Mouse (Mus musculus): ENCODE measurements at regions not wholly inside any gene's neighbourhood (a gene's known extent, or its start where the extent isn't known, plus 50 kb on each side); places are given as distances from the start of the nearest gene placed in this dataset.

GRCm38 (mm10) chr2:45519550-45520152, 402.5 kb upstream of the Zeb2 start:
- Histone ChIP-seq H3K4me3 (replicated peaks; ENCODE audit: low read length) (no peak overlapping the region), H3K27ac (ENCODE audit: low read length) (no peak overlapping the region), H3K36me3 (ENCODE audit: control insufficient read depth, insufficient read depth) (no peaks in the 10 kb centered on the region), H3K9ac (replicated peaks; ENCODE audit: low read depth, low read length) (no peak overlapping the region), H3K9me3 (ENCODE audit: control insufficient read depth, low read length) (no peaks in the 10 kb centered on the region), H3K27me3 (replicated peaks; ENCODE audit: control insufficient read depth, insufficient read depth, low read length) (no peaks in the 10 kb centered on the region), H3K4me1 (replicated peaks; ENCODE audit: control insufficient read depth, insufficient read depth, low read length) (no peaks in the 10 kb centered on the region), H3K4me2 (ENCODE audit: low read length) (no peak overlapping the region)
- WGBS, result 46% methylated on average over 4 of the region's 4 CpGs
- no peak for ATAC-seq

GRCm38 (mm10) chr2:45514290-45515180, 397.3 kb upstream of the Zeb2 start:
- Histone ChIP-seq H3K4me3 (replicated peaks; ENCODE audit: low read length) (no peak overlapping the region), H3K4me1 (replicated peaks; ENCODE audit: control insufficient read depth, insufficient read depth, low read length) (no peaks in the 10 kb centered on the region), H3K4me2 (ENCODE audit: low read length) (no peak overlapping the region), H3K27ac (ENCODE audit: low read length) (no peak overlapping the region), H3K27me3 (replicated peaks; ENCODE audit: control insufficient read depth, insufficient read depth, low read length) (no peaks in the 10 kb centered on the region), H3K9me3 (ENCODE audit: control insufficient read depth, low read length) (no peaks in the 10 kb centered on the region), H3K36me3 (ENCODE audit: control insufficient read depth, insufficient read depth) (no peaks in the 10 kb centered on the region), H3K9ac (replicated peaks; ENCODE audit: low read depth, low read length) (no peak overlapping the region)
- 62% methylated on average over 4 of the region's 4 CpGs for WGBS
- no peak for ATAC-seq

- H3K27ac ChIP-seq (ENCODE audit: low read length), result no peak overlapping the region
- H3K36me3 ChIP-seq (ENCODE audit: control insufficient read depth, insufficient read depth), result no peaks in the 10 kb centered on the region
- no peak overlapping the region for H3K4me3 ChIP-seq (replicated peaks; ENCODE audit: low read length)
- no peak for ATAC-seq
- H3K27me3 ChIP-seq (replicated peaks; ENCODE audit: control insufficient read depth, insufficient read depth, low read length), result no peaks in the 10 kb centered on the region
- no peak overlapping the region for H3K4me2 ChIP-seq (ENCODE audit: low read length)
- no peaks in the 10 kb centered on the region for H3K9me3 ChIP-seq (ENCODE audit: control insufficient read depth, low read length)
- H3K4me1 ChIP-seq (replicated peaks; ENCODE audit: control insufficient read depth, insufficient read depth, low read length), result no peaks in the 10 kb centered on the region
- H3K9ac ChIP-seq (replicated peaks; ENCODE audit: low read depth, low read length), result no peak overlapping the region
These were observed 395.7 kb upstream of the Zeb2 start for GRCm38 (mm10) chr2:45512852-45513251.

DNA sequence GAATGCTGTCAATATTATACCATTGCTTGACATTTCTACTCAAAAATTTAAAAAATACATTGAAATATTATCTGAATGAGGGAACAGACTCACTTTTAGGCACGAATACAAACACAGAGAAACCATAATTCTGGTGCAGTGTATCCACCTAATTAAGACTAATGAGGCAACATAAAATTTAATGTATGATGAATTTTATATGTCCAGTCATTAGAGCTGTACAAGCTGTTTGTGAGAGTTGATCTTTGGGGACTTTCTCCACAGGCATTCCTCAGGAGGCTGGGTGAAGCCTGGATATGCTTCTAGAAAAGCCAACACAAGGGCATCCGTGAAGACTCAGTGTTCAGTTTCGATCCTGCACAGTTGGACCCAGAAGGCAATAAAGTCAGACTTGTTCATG, 394.6 kb upstream of the Zeb2 start:
- Histone ChIP-seq H3K4me2 (ENCODE audit: low read length) (no peak overlapping the region), H3K4me1 (replicated peaks; ENCODE audit: control insufficient read depth, insufficient read depth, low read length) (no peaks in the 10 kb centered on the region), H3K4me3 (replicated peaks; ENCODE audit: low read length) (no peak overlapping the region), H3K27ac (ENCODE audit: low read length) (no peak overlapping the region), H3K9me3 (ENCODE audit: control insufficient read depth, low read length) (no peaks in the 10 kb centered on the region), H3K27me3 (replicated peaks; ENCODE audit: control insufficient read depth, insufficient read depth, low read length) (no peaks in the 10 kb centered on the region), H3K9ac (replicated peaks; ENCODE audit: low read depth, low read length) (no peak overlapping the region), H3K36me3 (ENCODE audit: control insufficient read depth, insufficient read depth) (no peaks in the 10 kb centered on the region)
- WGBS, result 90% methylated on average over 3 of the region's 3 CpGs
- no peak for ATAC-seq

DNA sequence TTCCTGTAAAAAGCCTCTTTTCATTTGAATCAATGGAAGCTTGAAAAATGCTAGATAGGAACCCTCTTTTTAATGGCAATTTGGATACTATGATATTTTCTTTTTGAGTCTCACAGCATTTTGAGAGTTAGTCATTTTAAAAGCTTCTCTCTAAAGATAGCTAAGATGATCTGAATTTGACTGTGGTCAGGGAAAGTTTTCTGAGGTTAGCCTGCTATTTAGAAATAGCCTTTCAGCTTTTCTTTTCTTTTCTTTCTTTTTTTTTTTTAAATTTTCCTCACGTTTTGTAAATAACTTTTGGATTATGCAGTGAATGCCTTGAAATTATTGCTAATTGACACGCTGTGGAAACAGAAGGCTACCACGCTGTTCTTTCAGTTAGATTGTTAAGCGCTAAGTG, 387.3 kb upstream of the Zeb2 start:
- no peaks in the 10 kb centered on the region for H3K36me3 ChIP-seq (ENCODE audit: control insufficient read depth, insufficient read depth)
- H3K27ac ChIP-seq (ENCODE audit: low read length), result no peak overlapping the region
- no peaks in the 10 kb centered on the region for H3K9me3 ChIP-seq (ENCODE audit: control insufficient read depth, low read length)
- no peaks in the 10 kb centered on the region for H3K4me1 ChIP-seq (replicated peaks; ENCODE audit: control insufficient read depth, insufficient read depth, low read length)
- WGBS, result 74% methylated on average over 4 of the region's 4 CpGs
- no peak overlapping the region for H3K4me2 ChIP-seq (ENCODE audit: low read length)
- ATAC-seq, result no peak
- H3K4me3 ChIP-seq (replicated peaks; ENCODE audit: low read length), result no peak overlapping the region
- no peak overlapping the region for H3K9ac ChIP-seq (replicated peaks; ENCODE audit: low read depth, low read length)
- no peaks in the 10 kb centered on the region for H3K27me3 ChIP-seq (replicated peaks; ENCODE audit: control insufficient read depth, insufficient read depth, low read length)

DNA sequence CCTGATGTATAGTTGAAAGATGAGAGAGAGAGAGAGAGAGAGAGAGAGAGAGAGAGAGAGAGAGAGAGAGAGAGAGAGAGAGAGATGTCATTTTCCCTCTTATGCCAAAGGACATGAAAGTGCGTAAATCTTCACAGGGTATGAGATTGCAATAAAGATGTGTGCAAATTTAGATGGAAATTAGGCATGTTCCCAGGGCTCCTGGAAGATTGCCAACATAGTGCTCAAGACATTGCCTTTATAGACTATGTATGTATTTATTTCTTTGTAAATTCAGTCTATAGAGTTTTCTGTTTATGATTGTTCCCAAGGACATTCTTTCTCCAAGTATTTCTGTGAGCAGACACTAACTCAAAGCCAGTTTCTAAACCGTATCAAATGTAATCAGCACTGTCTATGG, 376.5 kb upstream of the Zeb2 start:
- no peak overlapping the region for H3K9ac ChIP-seq (replicated peaks; ENCODE audit: low read depth, low read length)
- ATAC-seq, result no peak
- H3K27me3 ChIP-seq (replicated peaks; ENCODE audit: control insufficient read depth, insufficient read depth, low read length), result no peaks in the 10 kb centered on the region
- no peak overlapping the region for H3K27ac ChIP-seq (ENCODE audit: low read length)
- 69% methylated on average over 2 of the region's 2 CpGs for WGBS
- H3K4me2 ChIP-seq (ENCODE audit: low read length), result no peak overlapping the region
- no peaks in the 10 kb centered on the region for H3K9me3 ChIP-seq (ENCODE audit: control insufficient read depth, low read length)
- H3K4me1 ChIP-seq (replicated peaks; ENCODE audit: control insufficient read depth, insufficient read depth, low read length), result no peaks in the 10 kb centered on the region
- no peaks in the 10 kb centered on the region for H3K36me3 ChIP-seq (ENCODE audit: control insufficient read depth, insufficient read depth)
- no peak overlapping the region for H3K4me3 ChIP-seq (replicated peaks; ENCODE audit: low read length)

- Histone ChIP-seq H3K27ac (ENCODE audit: low read length) (no peak overlapping the region), H3K4me1 (replicated peaks; ENCODE audit: control insufficient read depth, insufficient read depth, low read length) (no peaks in the 10 kb centered on the region), H3K9ac (replicated peaks; ENCODE audit: low read depth, low read length) (no peak overlapping the region), H3K4me3 (replicated peaks; ENCODE audit: low read length) (no peak overlapping the region), H3K27me3 (replicated peaks; ENCODE audit: control insufficient read depth, insufficient read depth, low read length) (no peaks in the 10 kb centered on the region), H3K36me3 (ENCODE audit: control insufficient read depth, insufficient read depth) (no peaks in the 10 kb centered on the region), H3K9me3 (ENCODE audit: control insufficient read depth, low read length) (no peaks in the 10 kb centered on the region), H3K4me2 (ENCODE audit: low read length) (no peak overlapping the region)
- 77% methylated on average over 5 of the region's 5 CpGs for WGBS
- ATAC-seq, result peak; percentile 71
These were observed 369.3 kb upstream of the Zeb2 start for GRCm38 (mm10) chr2:45486530-45486929.

- Histone ChIP-seq H3K27ac (ENCODE audit: low read length) (no peak overlapping the region), H3K4me3 (replicated peaks; ENCODE audit: low read length) (no peak overlapping the region), H3K9me3 (ENCODE audit: control insufficient read depth, low read length) (no peaks in the 10 kb centered on the region), H3K36me3 (ENCODE audit: control insufficient read depth, insufficient read depth) (no peaks in the 10 kb centered on the region), H3K9ac (replicated peaks; ENCODE audit: low read depth, low read length) (no peak overlapping the region), H3K27me3 (replicated peaks; ENCODE audit: control insufficient read depth, insufficient read depth, low read length) (no peaks in the 10 kb centered on the region), H3K4me1 (replicated peaks; ENCODE audit: control insufficient read depth, insufficient read depth, low read length) (no peaks in the 10 kb centered on the region), H3K4me2 (ENCODE audit: low read length) (no peak overlapping the region)
- ATAC-seq, result no peak
- WGBS, result 71% methylated on average over 10 of the region's 10 CpGs
These were observed 368.3 kb upstream of the Zeb2 start for GRCm38 (mm10) chr2:45485477-45485876.

DNA sequence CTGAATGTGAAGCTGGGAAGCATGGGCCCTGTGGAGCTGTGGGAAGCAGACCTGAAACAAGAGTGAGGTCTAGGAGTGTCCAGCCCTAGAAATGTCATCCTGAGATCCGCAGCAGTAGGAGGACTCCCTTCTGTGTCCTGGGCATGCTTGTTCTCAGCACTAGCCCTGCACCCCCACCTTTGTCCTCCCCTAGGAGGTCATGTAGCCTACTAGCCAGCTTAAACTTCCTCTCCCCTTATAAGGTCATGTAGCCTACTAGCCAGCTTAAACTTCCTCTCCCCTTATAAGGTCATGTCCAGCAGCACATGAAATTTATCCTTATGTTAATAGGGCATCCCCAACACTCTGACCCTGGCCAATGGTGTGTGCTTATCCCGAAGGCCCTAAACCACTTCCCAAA, 363.5 kb upstream of the Zeb2 start:
- Histone ChIP-seq H3K4me1 (replicated peaks; ENCODE audit: control insufficient read depth, insufficient read depth, low read length) (no peaks in the 10 kb centered on the region), H3K4me2 (ENCODE audit: low read length) (no peak overlapping the region), H3K4me3 (replicated peaks; ENCODE audit: low read length) (no peak overlapping the region), H3K27ac (ENCODE audit: low read length) (no peak overlapping the region), H3K27me3 (replicated peaks; ENCODE audit: control insufficient read depth, insufficient read depth, low read length) (no peaks in the 10 kb centered on the region), H3K9me3 (ENCODE audit: control insufficient read depth, low read length) (no peaks in the 10 kb centered on the region), H3K36me3 (ENCODE audit: control insufficient read depth, insufficient read depth) (no peaks in the 10 kb centered on the region), H3K9ac (replicated peaks; ENCODE audit: low read depth, low read length) (no peak overlapping the region)
- no peak for ATAC-seq
- WGBS, result 78% methylated on average over 2 of the region's 2 CpGs
